Mouse (Mus musculus) limb, embryonic 14.5 days (tissue): Measurements from ENCODE around the gene Zfp609. TPM values are rescaled to one million over a fixed set of nuclear protein-coding genes. Genes with fewer than 3 reads are reported as not detected.

Experiments used
- ATAC-seq: fragments of 200-750 bp; cut with Nextera tagmentation; 2 replicates; pipeline ENCODE4 v1.8.0; 2017; ENCODE audit warnings: low read depth, moderate number of reproducible peaks, moderate TSS enrichment; ENCODE audit not compliant: low FRiP score
- DNase-seq: peaks from one replicate; pipeline ENCODE4 v3.0.0-alpha.2; 2015; ENCODE audit warnings: low spot score
- H3K27ac ChIP-seq: fragments of 300-500 bp; sonication (generic); replicated peaks from 2 replicates; pipeline ENCODE4 v1.5.1; 2014; ENCODE audit warnings: low read depth, mild to moderate bottlenecking, low read length, moderate library complexity, mixed read lengths
- H3K27me3 ChIP-seq: fragments of 300-500 bp; sonication (generic); 2 replicates; pipeline ENCODE4 v1.6.1; 2014; ENCODE audit warnings: low read length, mixed read lengths; ENCODE audit not compliant: control insufficient read depth, insufficient read depth
- H3K36me3 ChIP-seq: fragments of 300-500 bp; sonication (generic); 2 replicates; pipeline ENCODE4 v1.6.1; 2014; ENCODE audit warnings: mild to moderate bottlenecking, low read length, moderate library complexity, mixed read lengths; ENCODE audit not compliant: control insufficient read depth, insufficient read depth
- H3K4me1 ChIP-seq: fragments of 300-500 bp; sonication (generic); 2 replicates; pipeline ENCODE4 v1.6.1; 2014; ENCODE audit warnings: antibody characterized with exemption, low read length, mixed read lengths; ENCODE audit not compliant: control insufficient read depth, insufficient read depth
- H3K4me2 ChIP-seq: fragments of 300-500 bp; sonication (generic); replicated peaks from 2 replicates; pipeline ENCODE4 v1.6.1; 2014; ENCODE audit warnings: low read depth, mild to moderate bottlenecking, low read length, moderate library complexity; ENCODE audit not compliant: severe bottlenecking
- H3K4me3 ChIP-seq: fragments of 300-500 bp; sonication (generic); replicated peaks from 2 replicates; pipeline ENCODE4 v1.5.1; 2014; ENCODE audit warnings: low read length
- H3K9ac ChIP-seq: fragments of 300-500 bp; sonication (generic); 2 replicates; pipeline ENCODE4 v1.6.1; 2014; ENCODE audit warnings: mild to moderate bottlenecking, low read depth, low read length, moderate library complexity; ENCODE audit not compliant: severe bottlenecking
- H3K9me3 ChIP-seq: fragments of 300-500 bp; sonication (generic); 2 replicates; pipeline ENCODE4 v1.6.1; 2016; ENCODE audit warnings: low read length; ENCODE audit not compliant: control insufficient read depth
- POLR2A ChIP-seq: fragments of 200-500 bp; IDR thresholded peaks from 2 replicates; pipeline ENCODE4 v1.8.0; 2012; ENCODE audit warnings: inconsistent platforms, mild to moderate bottlenecking, moderate library complexity, borderline replicate concordance; ENCODE audit not compliant: insufficient read depth, insufficient read length; ENCODE audit errors: extremely low read depth
- WGBS: fragments of 180-500 bp; shearing (Covaris S2); extraction: QIAGEN DNeasy Blood & Tissue Kit; methylation state at CpG from one replicate; pipeline ENCODE4 v1.1.7; 2014; 5-methylcytosine and 5-hydroxymethylcytosine counted together
- polyA plus RNA-seq, 2 experiments: library from polyadenylated mRNA; depleted of rRNA in 1 of 2; stranded (reverse) in 1 of 2; unstranded in 1 of 2; fragments of >200 nt; fragmentation: Nextera tagmentation in 1 of 2; extraction: Ambion mirVana in 1 of 2; gene quantifications; 2 replicates each; pipeline versions ENCODE4 v1.2.1 to v1.2.3; 2012 to 2014

Zfp609 gene
- polyA plus RNA-seq, 2 experiments: 7.3 to 20.3 TPM

GRCm38 (mm10) chr9:65776874-65777432, 50.4 kb downstream of the Zfp609 start:
- DNase-seq: peak; percentile 47
- H3K4me2 ChIP-seq: no peak overlapping the region
- no peaks in the 10 kb centered on the region for H3K36me3 ChIP-seq
- no peaks in the 10 kb centered on the region for H3K27me3 ChIP-seq
- H3K27ac ChIP-seq: peak overlapping the region; percentile 44
- peaks cover 13% of the 10 kb centered on the region; the same call in 1 of the 2 replicates for H3K4me1 ChIP-seq
- no peak overlapping the region for H3K9ac ChIP-seq
- no peaks in the 10 kb centered on the region for H3K9me3 ChIP-seq
- WGBS: 0% methylated on average over 1 of the region's 1 CpGs
- ATAC-seq: 0 out of 2 replicates have a peak, but pooled peaks have one; percentile 41
- TF ChIP-seq POLR2A: no peak
- H3K4me3 ChIP-seq: no peak overlapping the region

GRCm38 (mm10) chr9:65776137-65776872, 51.1 kb downstream of the Zfp609 start:
- Histone ChIP-seq H3K9me3 (no peaks in the 10 kb centered on the region), H3K4me3 (no peak overlapping the region), H3K9ac (no peak overlapping the region), H3K27me3 (no peaks in the 10 kb centered on the region), H3K4me1 (peaks cover 13% of the 10 kb centered on the region), H3K36me3 (no peaks in the 10 kb centered on the region), H3K4me2 (no peak overlapping the region), H3K27ac (peak overlapping the region; percentile 44)
- 35% methylated on average over 8 of the region's 8 CpGs for WGBS
- no peak for TF ChIP-seq POLR2A
- DNase-seq: no peak
- ATAC-seq: no peak

GRCm38 (mm10) chr9:65773783-65774182, 53.6 kb downstream of the Zfp609 start:
- no peak for TF ChIP-seq POLR2A
- ATAC-seq: no peak
- H3K4me2 ChIP-seq: no peak overlapping the region
- WGBS: 96% methylated on average over 7 of the region's 7 CpGs
- H3K9me3 ChIP-seq: no peaks in the 10 kb centered on the region
- no peak overlapping the region for H3K4me3 ChIP-seq
- no peaks in the 10 kb centered on the region for H3K36me3 ChIP-seq
- no peaks in the 10 kb centered on the region for H3K27me3 ChIP-seq
- H3K9ac ChIP-seq: no peak overlapping the region
- no peak overlapping the region for H3K27ac ChIP-seq
- peaks cover 18% of the 10 kb centered on the region for H3K4me1 ChIP-seq
- no peak for DNase-seq

GRCm38 (mm10) chr9:65771011-65771664, 56.2 kb downstream of the Zfp609 start:
- no peaks in the 10 kb centered on the region for H3K9me3 ChIP-seq
- ATAC-seq (no peak), DNase-seq (no peak)
- H3K4me1 ChIP-seq: peaks cover 6% of the 10 kb centered on the region; the same call in 1 of the 2 replicates
- no peaks in the 10 kb centered on the region for H3K27me3 ChIP-seq
- no peaks in the 10 kb centered on the region for H3K36me3 ChIP-seq
- H3K4me3 ChIP-seq: no peak overlapping the region
- no peak for TF ChIP-seq POLR2A
- H3K9ac ChIP-seq: no peak overlapping the region
- no peak overlapping the region for H3K27ac ChIP-seq
- 53% methylated on average over 11 of the region's 11 CpGs for WGBS
- no peak overlapping the region for H3K4me2 ChIP-seq

- H3K4me2 ChIP-seq: no peak overlapping the region
- WGBS: 93% methylated on average over 4 of the region's 4 CpGs
- ATAC-seq: no peak
These were observed 64.6 kb downstream of the Zfp609 start for GRCm38 (mm10) chr9:65762728-65763127.

More at GRCm38 (mm10) chr9:65762728-65763127, 64.6 kb downstream of the Zfp609 start:
- no peak for DNase-seq
- no peaks in the 10 kb centered on the region for H3K9me3 ChIP-seq
- peaks cover 3% of the 10 kb centered on the region; the same call in 1 of the 2 replicates for H3K36me3 ChIP-seq
- H3K27me3 ChIP-seq: no peaks in the 10 kb centered on the region
- H3K27ac ChIP-seq: no peak overlapping the region
- no peaks in the 10 kb centered on the region for H3K4me1 ChIP-seq
- TF ChIP-seq POLR2A: no peak
- H3K4me3 ChIP-seq: no peak overlapping the region
- H3K9ac ChIP-seq: no peak overlapping the region
